10 mouse cellular contexts compared by ENCODE assay signal in the genomic region with DNA sequence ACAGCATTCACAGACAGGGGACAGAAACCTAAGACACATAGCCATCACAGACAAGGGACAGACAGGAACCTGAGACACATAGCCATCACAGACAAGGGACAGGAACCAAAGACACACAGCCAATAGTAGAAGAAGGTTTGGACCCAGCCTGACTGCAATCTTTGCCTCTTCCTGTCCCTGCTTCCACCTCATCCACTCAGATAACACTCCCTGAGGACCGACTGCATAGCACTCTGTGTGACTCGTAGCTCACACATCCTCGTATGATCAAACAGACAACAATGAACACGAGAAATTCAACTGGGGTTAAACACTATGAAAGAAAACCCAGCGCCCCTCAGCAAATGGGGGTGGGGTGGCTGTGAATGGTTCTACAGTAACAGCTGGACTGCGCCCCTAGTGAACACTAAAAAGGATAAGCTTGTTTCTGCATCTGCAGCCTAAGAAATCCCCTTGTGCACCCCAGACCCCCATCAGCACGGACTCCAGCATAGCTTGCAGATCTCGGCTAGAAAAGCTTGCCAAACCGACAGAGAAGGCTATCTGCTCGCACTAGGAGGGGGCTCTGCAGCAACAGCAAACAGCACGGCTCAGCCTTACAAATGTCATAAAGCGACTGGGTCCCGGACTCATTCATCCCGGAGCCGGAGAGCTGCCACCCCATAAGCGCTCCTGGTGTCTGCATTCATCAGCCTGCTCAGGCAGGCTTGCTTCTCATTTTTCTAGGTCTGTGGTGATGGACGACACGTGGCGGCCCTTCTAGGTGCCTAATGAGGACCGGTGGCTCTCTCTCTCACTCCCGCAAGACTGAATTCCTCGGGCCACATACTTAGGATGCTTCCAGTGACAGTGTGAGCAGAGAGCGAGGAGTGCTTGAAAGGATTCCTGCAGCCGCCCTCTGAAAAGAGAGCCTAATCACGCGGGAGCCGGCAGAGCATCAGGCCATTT. TPM values are rescaled to one million over a fixed set of nuclear protein-coding genes. Genes with fewer than 3 reads are reported as not detected.
DNase-seq lines count a peak whose midpoint lies in the region; ATAC-seq and TF ChIP-seq lines count a peak whose summit lies in the region.
"Had no signal": no experiment of that assay in that cellular context is flagged by ENCODE, and none has a peak within 500 bp of the region (broad histone marks: within the 10 kb centered on the region; RNA-seq: fewer than 3 reads in every experiment).

No protein-coding gene starts in this region.

- 17% methylated on average over 27 of the region's 27 CpGs for WGBS in heart, embryonic 16.5 days
- WGBS in hindbrain, embryonic 11.5 days: 17% methylated on average over 27 of the region's 27 CpGs
- 6% methylated on average over 27 of the region's 27 CpGs for WGBS in midbrain, embryonic 16.5 days

- intact Hi-C loops in heart, postnatal 14 days (cut with DNase I): loop anchor here (5.0 kb wide), 1 partner anchor 43 kb away; a partner anchor contains a TSS

- peaks cover 24% of the 10 kb centered on the region for H3K4me1 ChIP-seq in heart, embryonic 16.5 days (ENCODE audit: control insufficient read depth, insufficient read depth, low read length)
- peaks cover 20% of the 10 kb centered on the region for H3K4me1 ChIP-seq in hindbrain, embryonic 11.5 days (replicated peaks; ENCODE audit: control insufficient read depth, insufficient read depth, low read length)
- peaks cover 39% of the 10 kb centered on the region for H3K4me1 ChIP-seq in midbrain, embryonic 16.5 days (ENCODE audit: control insufficient read depth, insufficient read depth, low read length)

- peak overlapping the region; percentile 25 for H3K4me3 ChIP-seq in heart, embryonic 16.5 days (ENCODE audit: low read length)
- H3K4me3 ChIP-seq in hindbrain, embryonic 11.5 days (ENCODE audit: low read depth, low read length): peak overlapping the region; percentile 12
- peak overlapping the region; percentile 3; the same call in 1 of the 2 replicates for H3K4me3 ChIP-seq in midbrain, embryonic 16.5 days (ENCODE audit: low read depth, low read length)

- TF ChIP-seq CTCF in brain, embryonic 14.5 days (IDR thresholded peaks at IDR 0.05; ENCODE audit: borderline replicate concordance, extremely low read depth, insufficient read depth, insufficient read length): peak; percentile 3; the same call in 1 of the 2 replicates

- TF ChIP-seq POLR2A in brain, embryonic 14.5 days (IDR thresholded peaks at IDR 0.05; ENCODE audit: borderline replicate concordance, extremely low read depth, insufficient read depth, insufficient read length, poor library complexity, severe bottlenecking): no peak

- no peaks in the 10 kb centered on the region for H3K9me3 ChIP-seq in heart, embryonic 16.5 days (replicated peaks; ENCODE audit: control insufficient read depth, low read length)
- no peaks in the 10 kb centered on the region for H3K9me3 ChIP-seq in hindbrain, embryonic 11.5 days (ENCODE audit: control insufficient read depth, low read length)
- no peaks in the 10 kb centered on the region for H3K9me3 ChIP-seq in midbrain, embryonic 16.5 days (replicated peaks; ENCODE audit: control insufficient read depth, low read length, poor library complexity, severe bottlenecking)

- peak overlapping the region; percentile 59 for H3K4me2 ChIP-seq in heart, embryonic 16.5 days (ENCODE audit: low read depth, low read length)
- H3K4me2 ChIP-seq in hindbrain, embryonic 11.5 days (replicated peaks; ENCODE audit: low read depth, low read length): peak overlapping the region; percentile 43
- H3K4me2 ChIP-seq in midbrain, embryonic 16.5 days (ENCODE audit: low read length): peak overlapping the region; percentile 47

- no peak; the same call in 1 of the 2 replicates for ATAC-seq in heart, embryonic 16.5 days (replicated peaks; ENCODE audit: extremely low read depth, insufficient read depth, low FRiP score)
- no peak for ATAC-seq in hindbrain, embryonic 11.5 days (ENCODE audit: low FRiP score)
- ATAC-seq in midbrain, embryonic 16.5 days: peak; percentile 52

- H3K27me3 ChIP-seq in heart, embryonic 16.5 days (ENCODE audit: control insufficient read depth, insufficient read depth, low read length): no peaks in the 10 kb centered on the region
- H3K27me3 ChIP-seq in hindbrain, embryonic 11.5 days (ENCODE audit: control insufficient read depth, insufficient read depth, low read length): peaks cover 4% of the 10 kb centered on the region; the same call in 1 of the 2 replicates
- no peaks in the 10 kb centered on the region for H3K27me3 ChIP-seq in midbrain, embryonic 16.5 days (ENCODE audit: control insufficient read depth, insufficient read depth, low read depth, low read length)

- DNase-seq in heart, postnatal 14 days: no peak
- DNase-seq in brain, embryonic 14.5 days (ENCODE audit: low read depth): peak; percentile 73
- DNase-seq in hindbrain, embryonic 11.5 days (ENCODE audit: low spot score): peak; percentile 49
- DNase-seq in frontal cortex, adult 2 months (ENCODE audit: extremely low spot score in 1 of 2, low spot score in 1 of 2): no peak
- no peak for DNase-seq in layer of hippocampus, adult 8-10 months (ENCODE audit: low spot score in 2 of 2)
- no peak for DNase-seq in ovary, postnatal 36 days (ENCODE audit: low spot score)
- DNase-seq: cerebellum, postnatal 14 days had no signal

- H3K27ac ChIP-seq in heart, embryonic 16.5 days (ENCODE audit: low read length): no peak overlapping the region
- peak overlapping the region; percentile 20 for H3K27ac ChIP-seq in hindbrain, embryonic 11.5 days (ENCODE audit: low read depth, low read length)
- H3K27ac ChIP-seq in midbrain, embryonic 16.5 days (ENCODE audit: low read length): peak overlapping the region; percentile 74
- H3K27ac ChIP-seq: liver, embryonic 14.5 days had no signal

- H3K9ac ChIP-seq in heart, embryonic 16.5 days (ENCODE audit: low read length): peak overlapping the region; percentile 38; the same call in 1 of the 2 replicates
- peak overlapping the region; percentile 33; the same call in 1 of the 2 replicates for H3K9ac ChIP-seq in hindbrain, embryonic 11.5 days (ENCODE audit: low read depth, low read length)
- peak overlapping the region; percentile 21 for H3K9ac ChIP-seq in midbrain, embryonic 16.5 days (ENCODE audit: low read depth, low read length)
- H3K9ac ChIP-seq: liver, embryonic 14.5 days had no signal

- H3K36me3 ChIP-seq in heart, embryonic 16.5 days (ENCODE audit: control insufficient read depth, insufficient read depth): no peaks in the 10 kb centered on the region
- H3K36me3 ChIP-seq in hindbrain, embryonic 11.5 days (ENCODE audit: control insufficient read depth, insufficient read depth, low read length): no peaks in the 10 kb centered on the region
- H3K36me3 ChIP-seq in midbrain, embryonic 16.5 days (ENCODE audit: control insufficient read depth, insufficient read depth, low read length): no peaks in the 10 kb centered on the region

RNA-seq across cellular contexts. Expression of a gene that starts 44.5 kb away (rescaled TPM):
- 4.4 and 5.1 TPM in 2 replicates for polyA plus RNA-seq in heart, embryonic 16.5 days (2015; fragmentation: Nextera tagmentation; extraction: Ambion mirVana)
- 10 to 100 TPM; 25.1 to 25.8 TPM for total RNA-seq in heart, postnatal 14 days (2021)
- 5.0 and 10.7 TPM in 2 replicates for polyA plus RNA-seq in brain, embryonic 14.5 days (2012; rRNA removed)
- 3.8 and 5.3 TPM in 2 replicates for polyA plus RNA-seq in hindbrain, embryonic 11.5 days (2014; fragmentation: Nextera tagmentation; extraction: Ambion mirVana)
- 2.9 and 3.2 TPM in 2 replicates for polyA plus RNA-seq in midbrain, embryonic 16.5 days (2015; fragmentation: Nextera tagmentation; extraction: Ambion mirVana)
- 17.2 and 20.6 TPM in 2 replicates for polyA plus RNA-seq in frontal cortex, adult 2 months (2012; rRNA removed)
- 10 to 100 TPM; 24.6 to 31.4 (median 28.1) TPM for total RNA-seq in layer of hippocampus, adult 8-10 months (2022)

Comparison
In these comparisons a context has a peak if more than half of its experiments do, and no peak if none do; other contexts are left out.
1. DNase-seq: peak in brain, embryonic 14.5 days (single experiment) and hindbrain, embryonic 11.5 days (single experiment); none in heart, postnatal 14 days (0 of 2), frontal cortex, adult 2 months (0 of 2), layer of hippocampus, adult 8-10 months (0 of 2) and ovary, postnatal 36 days (single experiment).
2. Peak in every context shown above with its lines, with median percentiles within 50 percentile points of each other: H3K4me2 ChIP-seq, H3K4me3 ChIP-seq and H3K9ac ChIP-seq.